Mouse (Mus musculus) cerebellum, postnatal 36 days (tissue): Measurements from ENCODE around the gene Trim14.

Source experiments
- DNase-seq, 2 experiments: peaks; one replicate each; pipeline ENCODE4 v3.0.0; 2021 to 2022; ENCODE audit warnings: mixed read lengths in 2 of 2

The Trim14 gene

GRCm38 (mm10) chr4:46526798-46527557, 9.0 kb downstream of the Trim14 start:
- no peak for DNase-seq

GRCm38 (mm10) chr4:46526226-46526625, 9.7 kb downstream of the Trim14 start:
- DNase-seq, result no peak

GRCm38 (mm10) chr4:46523324-46523723, 12.6 kb downstream of the Trim14 start:
- no peak for DNase-seq

- no peak for DNase-seq
These were observed 14.5 kb downstream of the Trim14 start for GRCm38 (mm10) chr4:46521457-46521856.

- no peak for DNase-seq
These were observed 15.4 kb downstream of the Trim14 start for GRCm38 (mm10) chr4:46520491-46520890.

- peak; percentile 80 to 81 for DNase-seq
These were observed 28.0 kb downstream of the Trim14 start for GRCm38 (mm10) chr4:46507736-46508460.

GRCm38 (mm10) chr4:46506801-46507610, 28.9 kb downstream of the Trim14 start:
- DNase-seq, result peak; percentile 81 to 91

- peak in 1 of 2 experiments; percentile 35 for DNase-seq
These were observed 30.4 kb downstream of the Trim14 start for GRCm38 (mm10) chr4:46505361-46506057.

- DNase-seq, result no peak
These were observed 32.1 kb downstream of the Trim14 start for GRCm38 (mm10) chr4:46503881-46504280.

- no peak for DNase-seq
These were observed 33.1 kb downstream of the Trim14 start for GRCm38 (mm10) chr4:46502606-46503502.

- peak; percentile 66 to 68 for DNase-seq
These were observed 37.0 kb downstream of the Trim14 start for GRCm38 (mm10) chr4:46498976-46499375.

- no peak for DNase-seq
These were observed 37.4 kb downstream of the Trim14 start for GRCm38 (mm10) chr4:46498511-46498910.

GRCm38 (mm10) chr4:46497286-46497892, 38.6 kb downstream of the Trim14 start:
- DNase-seq, result peak; percentile 74 to 79

- no peak for DNase-seq
These were observed 40.4 kb downstream of the Trim14 start for GRCm38 (mm10) chr4:46495543-46495942.

- no peak for DNase-seq
These were observed 42.9 kb downstream of the Trim14 start for GRCm38 (mm10) chr4:46493071-46493470.

- DNase-seq, result peak; percentile 91 to 94
These were observed 46.7 kb downstream of the Trim14 start, which contains the start of gene Nans for GRCm38 (mm10) chr4:46489028-46489925. TSS of gene Nans (plus strand) at chr4:46489248.

- DNase-seq, result peak; percentile 42 to 43
These were observed 48.6 kb downstream of the Trim14 start for GRCm38 (mm10) chr4:46487348-46487747.

GRCm38 (mm10) chr4:46485696-46486417, 50.1 kb downstream of the Trim14 start:
- DNase-seq, result no peak

GRCm38 (mm10) chr4:46479081-46479480, 56.9 kb downstream of the Trim14 start:
- no peak for DNase-seq
